Mouse (Mus musculus): ENCODE results near the gene Dusp27. TPM values are rescaled to one million over a fixed set of nuclear protein-coding genes. Genes with fewer than 3 reads are reported as not detected.
"Not testable (repeated sequence)": the region's sequence is repeated elsewhere in the genome, so short reads cannot be mapped to it uniquely, and the experiment has no call there.

The Dusp27 gene
- total RNA-seq, 4 experiments from 2014 or later, result 36.3 to 55.0 (median 43.5) TPM

GRCm38 (mm10) chr1:166142369-166142768 is 14.6 kb upstream of the Dusp27 start:
- DNase-seq (ENCODE audit: low spot score), result no peak

- not testable (repeated sequence) for DNase-seq (ENCODE audit: low spot score)
These were observed 14.1 kb upstream of the Dusp27 start for GRCm38 (mm10) chr1:166141868-166142267.

- DNase-seq (ENCODE audit: low spot score), result no peak
These were observed 12.0 kb upstream of the Dusp27 start for GRCm38 (mm10) chr1:166139620-166140184.

- no peak for DNase-seq (ENCODE audit: low spot score)
These were observed 11.4 kb upstream of the Dusp27 start for GRCm38 (mm10) chr1:166139113-166139512.

- no peak for DNase-seq (ENCODE audit: low spot score)
These were observed 10.4 kb upstream of the Dusp27 start for GRCm38 (mm10) chr1:166138136-166138535.

- no peak for DNase-seq (ENCODE audit: low spot score)
These were observed 9.7 kb upstream of the Dusp27 start for GRCm38 (mm10) chr1:166137244-166137938.

- DNase-seq (ENCODE audit: low spot score), result no peak
These were observed 7.5 kb upstream of the Dusp27 start for GRCm38 (mm10) chr1:166135091-166135740.

GRCm38 (mm10) chr1:166132367-166132766 is 4.6 kb upstream of the Dusp27 start:
- DNase-seq (ENCODE audit: low spot score), result no peak

- no peak for DNase-seq (ENCODE audit: low spot score)
These were observed 2.6 kb upstream of the Dusp27 start, which contains the start of gene Gpa33 for GRCm38 (mm10) chr1:166130224-166130860. Gene Gpa33 (plus strand): TSS chr1:166130238.

GRCm38 (mm10) chr1:166128551-166128950 is 829 bp upstream of the Dusp27 start:
- peak; percentile 51 for DNase-seq (ENCODE audit: low spot score)

- peak; percentile 13 for DNase-seq (ENCODE audit: low spot score)
These were observed 927 bp downstream of the Dusp27 start for GRCm38 (mm10) chr1:166126795-166127194.

- DNase-seq (ENCODE audit: low spot score), result no peak
These were observed 1.4 kb downstream of the Dusp27 start for GRCm38 (mm10) chr1:166126290-166126689.

GRCm38 (mm10) chr1:166124932-166125593 is 2.7 kb downstream of the Dusp27 start:
- DNase-seq (ENCODE audit: low spot score), result no peak

- no peak for DNase-seq (ENCODE audit: low spot score)
These were observed 4.0 kb downstream of the Dusp27 start for GRCm38 (mm10) chr1:166123751-166124150.

GRCm38 (mm10) chr1:166123045-166123444 is 4.7 kb downstream of the Dusp27 start:
- DNase-seq (ENCODE audit: low spot score), result no peak

- DNase-seq (ENCODE audit: low spot score), result no peak
These were observed 5.6 kb downstream of the Dusp27 start for GRCm38 (mm10) chr1:166122114-166122513.

GRCm38 (mm10) chr1:166117866-166118639 is 9.7 kb downstream of the Dusp27 start:
- no peak for DNase-seq (ENCODE audit: low spot score)

- DNase-seq (ENCODE audit: low spot score), result no peak
These were observed 12.0 kb downstream of the Dusp27 start for GRCm38 (mm10) chr1:166115719-166116118.

- no peak for DNase-seq (ENCODE audit: low spot score)
These were observed 12.7 kb downstream of the Dusp27 start for GRCm38 (mm10) chr1:166114986-166115385.

- DNase-seq (ENCODE audit: low spot score), result no peak
These were observed 22.3 kb downstream of the Dusp27 start for GRCm38 (mm10) chr1:166105464-166105863.

GRCm38 (mm10) chr1:166104858-166105257 is 22.9 kb downstream of the Dusp27 start:
- no peak for DNase-seq (ENCODE audit: low spot score)

Data from heart, adult 8-10 months (tissue).